In the genomic region with DNA sequence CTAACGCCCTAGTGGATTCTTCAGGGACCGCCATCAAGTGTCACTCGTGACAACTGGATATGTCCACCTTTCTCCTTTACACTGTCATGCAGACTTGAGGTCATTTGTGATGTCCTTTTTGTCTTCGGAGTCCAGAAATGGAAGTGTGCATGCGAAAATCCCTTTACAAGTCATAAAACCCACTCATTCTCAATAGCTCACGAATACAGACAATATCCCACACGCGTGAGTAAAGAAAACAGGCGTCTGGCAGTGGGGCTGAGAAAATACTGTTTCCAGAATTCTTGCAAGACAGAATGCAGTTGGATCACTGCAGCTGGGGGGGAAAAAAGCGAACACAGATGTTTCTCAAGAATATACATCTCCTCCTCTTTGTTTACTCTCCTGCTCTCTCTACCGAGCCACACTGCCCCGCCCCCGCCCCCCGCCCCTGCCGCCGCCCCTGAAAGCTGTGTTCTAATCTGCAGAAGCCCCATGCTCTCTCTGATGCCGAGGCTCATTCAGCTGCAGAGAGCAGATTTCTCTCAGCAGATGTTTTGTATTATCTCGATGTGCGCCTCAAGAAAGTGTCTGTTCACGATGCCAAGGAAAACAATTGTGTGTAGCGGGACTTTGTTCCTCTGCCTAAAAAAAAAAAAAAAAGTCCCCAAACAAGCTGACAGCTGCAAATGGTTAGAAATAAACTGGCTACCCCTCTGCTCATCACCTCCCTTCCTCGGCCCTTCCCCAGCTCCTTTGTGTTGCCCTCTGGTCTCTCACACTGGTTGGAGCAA, we compare ENCODE assay signal across 9 mouse cellular contexts.
DNase-seq lines count a peak whose midpoint lies in the region; ATAC-seq and TF ChIP-seq lines count a peak whose summit lies in the region.
"Had no signal": no experiment of that assay in that cellular context is flagged by ENCODE, and none has a peak within 500 bp of the region (broad histone marks: within the 10 kb centered on the region; RNA-seq: fewer than 3 reads in every experiment).

No protein-coding gene starts in this region.

- H3K27me3 ChIP-seq in liver, postnatal 0 days (ENCODE audit: insufficient read depth, low read length), result no peaks in the 10 kb centered on the region
- H3K27me3 ChIP-seq in forebrain, embryonic 15.5 days, result no peaks in the 10 kb centered on the region

- no peak overlapping the region for H3K9ac ChIP-seq in liver, postnatal 0 days (replicated peaks)
- H3K9ac ChIP-seq in forebrain, embryonic 15.5 days (replicated peaks), result no peak overlapping the region

- no peak overlapping the region for H3K4me3 ChIP-seq in liver, postnatal 0 days (ENCODE audit: low read depth, low read length)
- peak overlapping the region; percentile 19 for H3K4me3 ChIP-seq in forebrain, embryonic 15.5 days

- no peaks in the 10 kb centered on the region for H3K9me3 ChIP-seq in liver, postnatal 0 days (ENCODE audit: low read length)
- no peaks in the 10 kb centered on the region for H3K9me3 ChIP-seq in forebrain, embryonic 15.5 days
- H3K9me3 ChIP-seq: G1E had no signal

- H3K36me3 ChIP-seq in liver, postnatal 0 days (replicated peaks; ENCODE audit: insufficient read depth, low read length), result no peaks in the 10 kb centered on the region
- H3K36me3 ChIP-seq in forebrain, embryonic 15.5 days, result no peaks in the 10 kb centered on the region
- H3K36me3 ChIP-seq: G1E had no signal

- H3K4me2 ChIP-seq in liver, postnatal 0 days (ENCODE audit: low read depth, low read length), result no peak overlapping the region
- H3K4me2 ChIP-seq in forebrain, embryonic 15.5 days (replicated peaks), result peak overlapping the region; percentile 37

- DNase-seq in liver, result peak; percentile 26
- no peak for DNase-seq in liver, postnatal 0 days
- DNase-seq in kidney, postnatal 10 days, result peak; percentile 41
- peak; percentile 25 for DNase-seq in retina, embryonic 14.5 days (ENCODE audit: low spot score)
- DNase-seq in adrenal gland, adult 8-10 months, result no peak
- no peak for DNase-seq in thymus, postnatal 4 days

- no peak for TF ChIP-seq EP300 in liver, postnatal 0 days (IDR thresholded peaks at IDR 0.05; ENCODE audit: low read depth)

- peaks cover 6% of the 10 kb centered on the region for H3K4me1 ChIP-seq in liver, postnatal 0 days (ENCODE audit: insufficient read depth)
- H3K4me1 ChIP-seq in forebrain, embryonic 15.5 days, result peaks cover 32% of the 10 kb centered on the region

- TF ChIP-seq CTCF in liver, postnatal 0 days (IDR thresholded peaks at IDR 0.05; ENCODE audit: low read depth), result no peak

- 55% methylated on average over 22 of the region's 22 CpGs for WGBS in liver, postnatal 0 days (ENCODE audit: insufficient replicate concordance)
- WGBS in forebrain, embryonic 15.5 days, result 24% methylated on average over 22 of the region's 22 CpGs

- no peak overlapping the region for H3K27ac ChIP-seq in liver, postnatal 0 days (ENCODE audit: low read depth)
- H3K27ac ChIP-seq in forebrain, embryonic 15.5 days (replicated peaks), result peak overlapping the region; percentile 85

- no peak for ATAC-seq in liver, postnatal 0 days
- ATAC-seq in forebrain, embryonic 15.5 days (replicated peaks), result peak; percentile 78
- no peak for ATAC-seq in activated CD4-positive, CD25-positive, alpha-beta regulatory T cell, adult 4 months

Comparison
In these comparisons a context has a peak if more than half of its experiments do, and no peak if none do; other contexts are left out.
1. DNase-seq: peak in liver (single experiment), kidney, postnatal 10 days (single experiment) and retina, embryonic 14.5 days (single experiment); none in liver, postnatal 0 days (single experiment), adrenal gland, adult 8-10 months (single experiment) and thymus, postnatal 4 days (single experiment).